Mouse (Mus musculus): ENCODE measurements at regions not wholly inside any gene's neighbourhood (a gene's known extent, or its start where the extent isn't known, plus 50 kb on each side); places are given as distances from the start of the nearest gene placed in this dataset.

DNA sequence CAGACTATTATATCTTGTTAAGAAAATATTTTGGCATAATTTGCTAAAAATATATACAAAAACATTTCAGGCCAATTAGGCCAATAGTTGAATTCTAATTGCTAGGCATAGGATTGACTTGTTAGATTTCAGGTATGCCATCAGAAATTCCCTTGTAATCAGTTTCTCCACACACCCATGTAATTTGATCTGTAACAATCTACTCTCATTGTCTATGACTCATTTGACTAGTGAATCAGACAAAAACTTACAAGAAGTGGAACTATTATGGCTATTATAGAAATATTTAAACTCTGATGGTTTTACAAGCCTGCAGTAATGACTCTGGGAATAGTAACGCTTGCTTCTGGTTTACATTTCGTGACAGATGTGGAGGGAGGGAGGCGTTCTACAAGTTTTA, 338.9 kb upstream of the Ptbp2 start:
- no peak for DNase-seq (ENCODE audit: low spot score)

DNA sequence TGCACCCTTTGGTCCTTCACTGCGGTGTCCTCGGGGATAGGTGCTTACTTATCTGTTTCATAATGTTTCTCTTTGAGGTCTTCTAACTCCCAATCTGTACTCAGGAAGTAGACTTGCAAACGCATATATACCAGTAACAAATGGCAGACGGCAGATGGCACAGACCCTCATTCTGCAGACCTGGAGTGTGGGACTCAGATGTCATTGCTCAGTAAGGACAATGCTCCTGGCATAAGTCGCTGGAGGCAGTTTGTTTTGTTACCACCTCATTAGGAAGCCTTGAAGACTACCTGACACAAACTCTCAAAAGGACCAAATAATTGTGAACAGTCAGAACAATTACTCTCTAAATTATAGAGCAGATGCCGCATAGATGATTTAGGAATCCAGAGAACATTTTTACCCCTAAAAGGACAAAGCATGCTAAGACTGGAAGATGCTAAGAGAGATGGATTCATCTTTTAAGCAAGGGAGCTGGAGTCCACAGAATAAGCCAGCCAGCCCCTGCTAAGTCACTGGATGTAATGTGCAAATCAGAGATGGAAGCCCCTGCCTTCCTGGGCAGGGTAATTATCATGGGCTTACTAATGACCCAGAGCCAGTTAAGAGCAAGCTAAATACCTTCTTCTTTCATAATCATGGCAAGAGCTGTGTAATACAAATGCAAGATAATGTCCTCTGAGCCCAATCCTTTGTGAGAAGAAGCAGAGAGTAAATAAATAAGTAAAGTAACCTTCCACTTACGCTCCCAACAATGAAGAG, 299.1 kb upstream of the Ptbp2 start:
- DNase-seq (ENCODE audit: low spot score), result no peak

DNA sequence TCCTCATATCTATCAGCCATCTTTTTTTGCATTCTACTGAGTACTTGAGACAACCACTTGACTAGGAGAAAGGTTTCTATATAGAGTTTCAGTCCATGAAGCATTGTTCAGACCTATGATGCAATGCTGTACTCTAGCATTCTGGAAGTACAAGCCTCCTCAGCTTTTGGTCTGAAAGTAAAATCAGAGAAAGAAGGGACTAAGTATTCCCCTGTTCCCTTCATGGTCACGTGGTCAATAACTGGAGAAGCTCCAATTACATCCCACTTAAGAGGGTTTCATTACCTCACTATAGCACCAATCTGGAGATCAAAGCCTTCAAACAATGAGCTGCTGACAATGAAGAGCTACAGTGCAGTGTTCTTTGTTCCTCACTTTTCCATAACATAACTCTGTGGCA, 289.3 kb upstream of the Ptbp2 start:
- DNase-seq (ENCODE audit: low spot score), result no peak

DNA sequence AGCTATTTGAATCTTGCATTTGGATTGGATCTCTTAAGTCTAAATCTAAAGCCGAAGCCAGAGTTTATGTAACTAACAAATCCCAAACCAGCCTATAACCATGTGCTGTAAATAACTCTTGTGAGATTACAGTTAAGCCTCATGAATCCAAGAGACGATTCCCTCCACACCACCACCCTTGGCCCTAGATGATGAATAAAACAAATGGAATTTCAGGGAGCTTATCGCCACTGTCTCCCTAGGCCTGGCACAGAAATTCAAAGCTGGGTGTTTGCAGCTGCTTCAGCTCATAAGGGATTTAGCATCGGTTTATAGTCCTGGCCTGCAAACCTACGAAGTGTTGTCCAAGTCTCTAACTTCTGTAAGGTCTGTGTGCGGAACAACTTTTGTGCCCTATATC, 281.4 kb upstream of the Ptbp2 start:
- peak; percentile 46 for DNase-seq (ENCODE audit: low spot score)

DNA sequence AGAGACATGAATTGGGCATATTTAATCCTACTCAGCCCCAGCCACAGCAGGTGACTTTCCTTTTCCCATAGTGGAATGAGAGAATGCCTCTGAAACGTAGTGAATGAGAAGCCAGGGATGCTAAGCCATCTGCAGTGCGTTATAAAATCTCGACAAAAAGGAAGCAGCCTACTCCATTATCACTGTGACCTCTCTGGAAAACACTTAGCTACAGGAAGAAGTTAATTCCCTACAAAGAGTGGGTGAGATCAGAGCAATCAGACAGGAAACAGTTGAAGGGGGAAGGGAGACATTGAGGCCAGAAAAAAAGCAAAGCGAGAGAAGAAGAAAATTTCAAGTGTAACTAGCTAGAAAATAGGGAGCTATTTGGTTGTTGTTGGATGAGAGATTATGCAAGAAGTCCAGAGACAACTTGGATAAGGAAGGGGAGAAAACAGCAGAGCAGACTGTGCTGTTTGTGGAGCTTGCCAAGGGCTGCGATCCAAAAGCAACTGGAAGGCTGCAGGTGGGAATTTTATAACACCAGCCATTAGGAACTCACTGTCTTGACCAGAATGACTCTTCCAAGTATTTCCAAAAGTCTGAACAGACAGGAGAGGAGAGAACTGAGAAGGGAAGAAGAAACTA, 280.7 kb upstream of the Ptbp2 start:
- DNase-seq (ENCODE audit: low spot score), result peak; percentile 65

DNA sequence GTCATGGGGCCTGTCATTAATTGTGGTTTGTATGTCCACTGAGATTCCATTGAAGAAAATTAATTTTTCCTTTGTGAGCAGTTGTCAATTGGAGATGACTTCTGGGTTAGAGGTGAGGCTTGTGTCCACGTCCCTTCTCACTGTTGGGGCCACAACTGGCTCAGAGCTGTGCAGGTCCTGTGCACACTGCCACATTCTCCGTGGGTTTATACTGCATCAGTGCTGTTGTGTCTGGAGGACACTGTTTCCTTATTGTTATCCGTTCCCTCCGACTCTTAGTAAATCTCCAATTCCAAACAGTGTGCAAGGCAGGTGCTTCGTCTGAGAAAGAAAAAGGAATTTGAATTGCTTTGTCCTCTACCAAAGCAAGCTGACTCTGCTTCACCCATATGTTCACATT, 278.0 kb upstream of the Ptbp2 start:
- no peak for DNase-seq (ENCODE audit: low spot score)

DNA sequence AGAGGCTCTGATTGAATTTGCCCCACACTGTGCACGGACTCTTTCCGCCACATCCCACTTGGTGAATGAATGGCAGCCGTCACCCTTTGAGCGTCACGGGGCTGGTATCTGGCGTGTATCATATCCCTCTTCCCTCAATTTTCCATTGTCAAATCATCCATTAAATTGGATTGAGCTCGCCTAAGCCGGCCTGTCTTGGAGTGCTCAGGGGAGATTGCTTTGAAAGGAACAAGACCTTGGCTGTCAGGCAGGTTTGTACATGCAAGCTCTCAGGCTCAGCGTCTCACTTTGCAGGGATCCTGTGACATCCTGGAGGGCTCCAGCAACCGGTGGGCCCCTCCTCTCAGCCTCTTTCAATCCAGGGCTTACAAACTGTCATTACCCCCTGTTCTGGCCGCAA, 275.7 kb upstream of the Ptbp2 start:
- no peak for DNase-seq (ENCODE audit: low spot score)

DNA sequence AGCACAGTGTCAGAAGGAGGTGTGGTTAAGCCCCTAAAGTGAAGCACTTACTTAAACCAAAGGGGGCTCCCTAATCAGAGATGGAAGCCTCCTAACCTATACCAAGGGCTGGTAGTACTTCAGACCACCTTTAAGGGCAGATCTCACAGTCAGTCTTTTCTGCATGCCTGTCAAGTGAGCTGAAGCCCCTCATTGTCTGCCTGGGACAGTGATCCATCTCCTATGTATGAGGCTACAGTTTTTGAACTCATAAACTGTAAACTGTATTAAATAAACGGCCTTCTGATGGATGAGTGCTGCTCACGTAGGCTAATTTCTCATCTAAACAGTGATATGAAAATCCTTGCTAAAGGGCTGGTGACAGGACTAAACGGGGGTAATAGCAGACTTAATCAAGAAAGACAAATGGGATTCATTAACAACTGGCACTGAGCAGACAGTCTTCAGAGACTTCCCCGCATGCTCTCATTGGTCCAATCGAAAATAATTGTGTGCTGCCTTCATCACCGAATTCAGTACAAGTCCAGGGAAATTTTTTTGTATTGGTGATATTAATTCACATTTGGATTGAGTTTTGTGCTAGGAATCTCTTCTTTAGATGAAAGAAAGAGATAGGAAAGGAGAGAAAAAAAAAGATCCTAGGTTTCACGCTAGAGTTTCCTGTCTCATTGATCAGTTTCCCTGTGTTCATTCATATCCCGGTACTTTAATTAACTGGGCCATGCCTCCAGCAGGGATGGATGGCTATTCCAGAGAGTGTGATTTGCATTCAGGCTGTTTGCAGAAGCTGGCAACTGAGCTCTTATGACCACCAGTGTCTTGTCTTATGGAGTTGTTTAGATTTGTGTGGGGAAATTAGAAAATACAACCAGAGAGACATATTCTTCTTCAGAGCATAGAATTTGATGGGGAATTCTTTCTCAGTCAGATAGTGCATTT, 271.2 kb upstream of the Ptbp2 start:
- no peak for DNase-seq (ENCODE audit: low spot score)

DNA sequence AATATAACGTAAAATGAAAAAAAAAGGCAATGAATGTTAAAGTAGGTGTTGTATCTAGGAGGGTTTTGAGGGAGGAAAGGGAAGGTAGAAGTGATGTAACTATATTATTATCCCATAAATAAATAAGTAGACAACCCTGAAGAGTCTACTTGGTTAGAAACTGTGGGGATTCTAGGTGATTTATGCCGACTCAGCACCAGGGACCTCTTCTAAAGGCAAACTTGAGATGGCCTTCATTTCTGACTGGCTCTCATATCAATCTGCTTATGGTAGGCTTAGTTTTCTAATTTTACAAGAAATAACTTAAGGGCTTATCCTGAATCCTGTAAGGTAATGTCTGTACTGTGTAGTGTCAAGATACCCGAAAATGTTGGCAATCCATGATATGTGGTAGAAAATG, 263.0 kb upstream of the Ptbp2 start:
- DNase-seq (ENCODE audit: low spot score), result no peak

DNA sequence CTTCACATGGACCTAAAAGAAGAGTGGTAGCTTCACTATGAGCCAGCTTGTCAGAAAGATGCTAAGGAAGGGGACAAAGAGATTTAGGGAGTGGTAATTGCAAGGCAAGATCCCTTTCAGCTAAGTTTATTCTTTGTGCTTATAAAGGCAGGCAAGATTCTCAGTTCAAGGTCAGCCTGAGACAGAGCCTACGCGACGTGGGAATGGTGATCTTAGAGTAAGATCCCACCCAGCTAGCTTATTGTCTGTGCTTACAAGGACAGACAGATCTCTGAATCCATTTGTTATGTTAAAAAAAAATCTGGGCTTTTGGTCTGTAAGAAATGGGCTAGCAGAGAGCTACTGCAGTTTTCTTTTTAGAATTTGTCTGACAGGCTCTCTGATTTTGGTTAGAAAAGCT, 253.3 kb upstream of the Ptbp2 start:
- DNase-seq (ENCODE audit: low spot score), result no peak

DNA sequence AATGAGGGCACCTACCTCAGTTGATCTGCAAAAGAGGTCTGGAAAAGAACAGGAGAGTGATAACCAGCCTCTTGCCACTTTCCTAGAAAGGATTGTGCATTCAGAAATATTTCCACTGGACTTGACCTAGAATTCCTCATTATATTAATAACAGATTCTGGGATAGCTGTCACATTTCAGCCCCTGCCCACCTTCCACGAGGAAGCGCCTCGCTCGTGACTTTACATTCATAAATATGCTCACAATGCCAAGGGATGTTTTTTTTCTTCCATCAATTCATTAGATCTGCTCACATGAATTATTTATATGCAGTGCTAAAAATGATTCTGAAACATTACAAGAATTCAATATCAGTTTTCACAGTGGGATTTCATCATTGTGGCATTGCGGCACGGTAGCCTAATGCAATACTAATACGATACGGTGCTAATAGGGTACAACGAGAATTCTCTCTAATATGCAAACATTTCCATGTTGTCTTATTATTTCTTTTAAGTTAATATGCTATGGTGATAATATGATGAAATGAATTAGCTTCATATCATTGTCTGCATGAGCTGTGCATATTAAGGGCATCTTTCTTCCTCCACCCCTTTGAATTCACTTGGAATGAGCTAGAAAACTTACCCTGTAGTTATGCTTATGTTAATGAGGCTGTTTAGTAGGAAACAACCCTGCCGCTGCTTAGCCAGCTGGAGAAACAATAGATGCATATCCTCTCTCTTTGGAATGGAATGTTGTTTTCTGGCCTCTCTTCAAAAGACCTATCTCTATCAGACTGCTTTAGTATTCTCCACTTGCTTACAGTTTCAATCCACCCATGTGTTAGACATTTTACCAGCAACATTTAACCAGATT, 235.8 kb upstream of the Ptbp2 start:
- DNase-seq (ENCODE audit: low spot score), result no peak

DNA sequence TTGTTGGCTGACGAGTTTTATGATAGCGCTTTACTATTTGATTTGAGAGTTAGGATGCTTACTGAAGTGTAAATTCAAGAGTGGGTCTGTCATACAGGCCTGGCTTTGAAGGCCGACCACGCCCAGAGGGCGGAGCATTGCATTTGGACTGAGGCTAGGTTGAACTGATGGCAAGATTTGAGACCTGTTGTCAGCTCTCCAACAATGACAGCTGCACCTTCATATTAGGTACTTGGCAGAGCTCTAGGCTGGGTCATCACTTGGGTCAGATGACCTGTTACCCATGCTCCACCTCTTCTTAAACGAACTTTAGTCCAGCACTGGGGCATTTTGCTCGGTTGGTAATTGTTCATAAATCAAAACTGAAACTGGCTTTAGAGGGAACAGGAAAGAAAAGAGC, 231.1 kb upstream of the Ptbp2 start:
- no peak for DNase-seq (ENCODE audit: low spot score)

DNA sequence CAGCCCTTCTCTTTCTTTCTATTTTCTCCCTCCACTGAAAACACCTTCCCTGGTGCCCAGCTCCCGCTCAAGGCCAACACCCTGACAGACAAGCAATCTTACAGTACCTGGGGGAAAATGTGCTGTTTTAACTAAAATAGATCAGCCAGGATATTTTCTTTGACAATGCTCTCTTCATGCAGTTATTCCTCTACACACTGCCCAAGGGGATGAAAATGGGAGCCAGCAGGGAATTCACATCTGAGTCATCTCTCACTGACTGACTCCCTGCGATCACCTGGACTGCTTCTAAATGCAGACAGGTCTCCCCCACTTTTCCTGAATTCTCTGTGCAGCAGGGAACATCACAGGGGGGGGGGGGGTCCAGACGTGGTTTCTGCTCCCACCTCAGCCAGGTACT, 227.6 kb upstream of the Ptbp2 start:
- no peak for DNase-seq (ENCODE audit: low spot score)

DNA sequence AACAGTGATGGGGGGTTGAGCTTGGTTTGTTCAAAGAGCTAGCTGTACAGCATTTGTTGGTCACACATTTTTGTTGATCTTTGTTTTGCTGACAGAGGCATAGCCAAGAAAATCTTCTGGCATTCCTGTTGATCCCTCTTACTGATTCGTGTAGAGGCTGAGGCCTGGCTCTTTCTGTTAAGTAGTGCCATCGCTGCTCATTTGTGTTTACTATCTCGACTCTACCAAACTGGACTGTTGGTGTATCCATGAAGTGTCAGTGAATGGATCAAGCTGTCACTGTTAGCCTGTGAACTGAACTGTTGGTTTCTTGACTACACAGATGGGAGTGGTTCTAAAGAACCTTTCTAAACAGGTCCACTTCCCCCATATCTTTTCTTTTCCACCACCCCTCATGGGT, 223.8 kb upstream of the Ptbp2 start:
- no peak for DNase-seq (ENCODE audit: low spot score)

DNA sequence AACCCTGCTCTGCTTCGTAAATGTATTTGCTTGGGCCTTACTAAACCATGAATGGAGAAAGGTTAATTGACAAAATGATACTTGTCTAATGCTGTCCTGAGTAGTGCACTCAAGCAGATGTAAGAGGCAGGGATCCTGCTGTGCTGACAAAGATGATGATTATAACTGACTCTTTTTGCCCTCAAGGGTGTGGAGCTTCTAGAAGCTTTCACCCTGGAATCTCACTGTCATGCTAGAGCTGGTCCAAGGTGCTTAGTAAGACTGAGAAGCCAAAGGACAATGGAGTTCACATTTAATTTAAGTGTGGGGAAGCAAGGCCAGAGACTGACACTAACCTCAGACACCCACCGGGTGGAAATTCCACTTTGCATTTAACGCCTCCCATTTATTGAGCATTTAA, 220.3 kb upstream of the Ptbp2 start:
- no peak for DNase-seq (ENCODE audit: low spot score)

DNA sequence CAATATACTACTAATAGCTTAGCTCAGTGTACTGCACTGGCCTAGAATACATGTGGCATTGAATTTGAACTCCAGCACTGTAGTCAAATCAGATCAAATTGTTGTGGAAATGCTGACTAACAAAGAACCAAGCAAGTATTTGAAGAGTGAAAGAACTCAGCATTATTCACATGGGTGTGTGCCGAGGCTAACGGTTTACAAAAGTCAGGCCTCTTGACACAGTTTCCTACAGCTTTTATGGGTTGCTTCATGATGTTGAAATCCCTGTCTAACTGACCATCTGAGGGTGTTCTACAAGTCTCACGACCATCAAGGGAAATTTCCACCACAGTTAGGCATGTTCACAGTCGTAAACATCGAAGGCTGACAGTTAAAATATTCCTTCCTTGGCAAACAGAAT, 216.0 kb upstream of the Ptbp2 start:
- peak; percentile 17 for DNase-seq (ENCODE audit: low spot score)

DNA sequence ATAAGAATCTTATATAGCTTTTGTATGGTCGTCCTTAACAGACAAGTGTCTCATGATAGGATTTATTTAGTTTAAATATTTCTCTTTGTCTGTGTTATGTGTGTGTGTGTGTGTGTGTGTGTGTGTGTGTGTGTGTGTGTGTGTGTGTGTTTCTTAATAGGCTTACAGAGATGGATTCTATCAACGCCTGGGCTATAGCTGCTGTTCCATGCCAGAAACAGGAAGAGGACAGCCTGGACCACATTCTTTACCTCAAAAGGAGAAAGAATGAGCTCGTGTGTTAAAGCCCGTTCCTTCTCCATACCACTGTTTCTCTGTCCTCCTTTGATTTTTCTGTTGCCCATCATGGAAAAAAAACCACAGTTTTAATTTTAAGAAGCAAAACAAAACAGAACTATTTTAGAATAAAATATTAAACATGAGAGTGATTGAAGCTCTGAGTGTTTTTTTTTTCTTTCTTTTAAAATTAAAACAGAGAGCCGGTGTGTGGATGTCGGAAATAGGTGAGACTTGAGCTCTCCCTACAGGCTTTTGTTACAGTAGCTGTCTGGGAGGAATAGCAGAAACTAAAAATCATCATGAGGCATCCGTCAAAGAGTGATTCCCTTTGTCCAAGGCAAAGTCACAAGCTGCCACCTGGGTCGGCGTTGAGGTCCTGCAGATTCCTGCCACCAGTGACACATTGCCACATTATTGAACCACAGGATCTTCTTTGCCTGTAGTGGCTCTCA, 212.2 kb upstream of the Ptbp2 start:
- DNase-seq (ENCODE audit: low spot score), result no peak

DNA sequence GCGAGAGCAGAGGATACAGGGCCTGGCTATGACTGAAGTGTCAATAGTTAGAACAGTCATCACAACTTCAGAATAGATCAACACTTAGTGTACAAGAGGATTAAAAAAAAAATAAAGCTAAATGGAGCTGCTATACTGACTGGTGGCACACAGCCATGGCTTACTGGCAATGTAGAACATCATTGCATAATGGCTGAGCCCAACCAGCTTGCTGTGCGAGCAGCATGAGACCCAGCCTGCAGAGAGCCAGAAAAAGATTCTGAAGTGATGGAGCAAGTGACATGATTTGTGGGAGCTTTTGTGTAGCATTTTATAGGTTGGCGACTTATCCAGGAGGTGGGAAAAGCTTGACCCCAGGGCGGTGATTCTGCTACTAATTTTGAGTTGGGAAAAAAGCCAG, 211.5 kb upstream of the Ptbp2 start:
- peak; percentile 56 for DNase-seq (ENCODE audit: low spot score)

DNA sequence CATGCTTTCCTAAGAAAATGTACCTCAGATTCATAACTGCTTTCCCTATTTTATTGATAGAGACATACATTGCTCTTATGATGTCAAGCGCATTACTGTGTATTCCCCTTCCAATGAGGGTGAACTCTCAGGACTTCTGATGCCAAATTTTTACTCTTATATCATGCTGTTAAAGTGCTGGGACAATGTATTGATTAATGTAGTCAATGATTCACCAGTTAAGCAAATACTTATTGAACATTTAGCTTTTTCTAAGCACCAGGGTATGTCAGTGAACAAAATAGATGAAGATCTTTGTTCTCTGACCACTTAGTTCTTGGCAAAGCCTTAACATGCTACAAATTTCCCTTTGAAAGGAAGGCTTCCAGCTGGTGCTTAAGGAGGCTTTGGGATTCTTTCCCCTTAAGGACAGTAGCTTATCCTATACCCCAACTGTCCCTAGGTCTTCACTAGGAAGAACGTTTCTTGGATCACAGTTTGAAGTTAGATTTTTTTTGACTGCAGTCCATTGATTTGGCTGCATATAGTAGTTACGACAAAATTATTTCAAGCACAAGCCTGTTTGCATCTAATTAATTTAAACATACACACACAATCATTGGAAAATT, 203.1 kb upstream of the Ptbp2 start:
- DNase-seq (ENCODE audit: low spot score), result no peak

DNA sequence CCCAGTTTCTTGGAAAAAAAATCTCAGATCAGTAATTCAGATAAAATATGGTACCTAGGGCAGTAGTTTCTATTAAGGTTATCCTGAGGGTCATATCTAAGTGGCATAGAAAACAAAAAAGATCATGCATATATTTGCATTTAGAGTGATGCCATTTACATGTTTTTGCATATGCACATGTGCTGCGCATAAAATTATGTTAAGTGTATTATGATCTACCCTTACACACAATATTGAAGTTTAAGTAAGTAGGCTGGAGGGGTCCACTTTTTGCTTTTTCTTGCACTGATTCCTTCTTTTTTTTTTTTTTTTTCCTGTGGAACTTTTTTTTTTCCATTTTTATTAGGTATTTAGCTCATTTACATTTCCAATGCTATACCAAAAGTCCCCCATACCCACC, 193.1 kb upstream of the Ptbp2 start:
- DNase-seq (ENCODE audit: low spot score), result no peak

DNA sequence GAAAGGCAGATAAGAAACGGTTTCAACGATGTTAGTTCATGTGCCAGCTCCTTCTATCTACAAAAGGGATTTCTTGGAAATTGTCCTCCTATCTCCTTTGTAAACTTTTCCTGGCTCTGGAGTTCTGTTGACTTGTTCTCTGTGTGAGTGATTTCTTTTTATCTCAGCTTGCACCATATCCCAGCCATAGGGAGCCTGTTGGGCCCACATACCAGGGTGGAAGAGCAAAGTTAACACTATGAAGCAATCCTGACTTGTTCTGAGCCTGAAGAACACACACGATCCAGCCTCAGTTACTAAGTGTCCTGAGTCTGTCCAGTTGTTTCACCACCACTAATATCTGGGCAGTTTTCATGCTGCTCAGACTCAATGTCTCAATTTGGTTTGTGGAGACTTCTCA, 192.1 kb upstream of the Ptbp2 start:
- no peak for DNase-seq (ENCODE audit: low spot score)
